Mouse (Mus musculus) C2C12 (cell line): Measurements from ENCODE around the gene Fam208a.

Source experiments
- CTCF ChIP-seq: IDR thresholded peaks from one replicate; pipeline ENCODE4 v1.5.1; 2011; ENCODE audit not compliant: control insufficient read depth, insufficient read depth, insufficient read length
- MYOG ChIP-seq: IDR thresholded peaks from one replicate; pipeline ENCODE4 v1.6.1; 2011; ENCODE audit not compliant: control insufficient read depth, insufficient read length; ENCODE audit errors: extremely low read depth

DNA sequence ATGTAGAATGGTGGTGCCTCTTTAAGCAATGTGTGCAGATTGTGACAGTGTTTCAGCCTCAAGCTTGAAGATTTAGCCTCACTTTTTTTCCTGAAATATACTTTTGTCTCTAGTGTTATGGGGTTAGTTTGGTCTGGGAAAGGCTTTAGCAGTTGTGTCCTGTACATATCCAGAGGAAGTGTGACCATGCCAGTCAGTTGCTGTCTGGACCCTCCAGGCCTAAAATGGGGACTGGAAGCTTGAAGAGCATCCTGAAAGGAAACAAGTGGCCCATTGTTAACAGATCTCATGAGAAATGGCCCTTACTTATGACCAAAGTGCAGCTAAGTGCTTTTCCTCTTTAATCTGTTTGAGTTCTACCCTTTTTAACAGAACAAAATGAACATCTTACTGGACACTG, 40.0 kb upstream of the Fam208a start:
- TF ChIP-seq MYOG (no peak), CTCF (no peak)
